Mouse (Mus musculus): Measurements from ENCODE around the gene Cxcl13. TPM values are rescaled to one million over a fixed set of nuclear protein-coding genes. Genes with fewer than 3 reads are reported as not detected.

Cxcl13 gene
- polyA plus RNA-seq (2015; fragmentation: Nextera tagmentation; extraction: Ambion mirVana), result 1.4 and 1.7 TPM in 2 replicates

GRCm38 (mm10) chr5:95956651-95957050 is at the start of gene Cxcl13:
Gene Cxcl13 (plus strand): TSS chr5:95956951.
- WGBS, result 41% methylated on average over 5 of the region's 5 CpGs
- Histone ChIP-seq H3K4me1 (no peaks in the 10 kb centered on the region), H3K27me3 (no peaks in the 10 kb centered on the region), H3K27ac (no peak within 1 kb of the TSS), H3K9me3 (no peaks in the 10 kb centered on the region), H3K4me2 (replicated peaks) (no peak within 1 kb of the TSS), H3K4me3 (no peak within 1 kb of the TSS), H3K9ac (no peak within 1 kb of the TSS), H3K36me3 (no peaks in the 10 kb centered on the region)
- ATAC-seq (ENCODE audit: low FRiP score, low read depth), result no peak

- Histone ChIP-seq H3K4me2 (replicated peaks) (no peak overlapping the region), H3K4me1 (no peaks in the 10 kb centered on the region), H3K27ac (no peak overlapping the region), H3K9ac (no peak overlapping the region), H3K4me3 (no peak overlapping the region), H3K36me3 (no peaks in the 10 kb centered on the region), H3K27me3 (no peaks in the 10 kb centered on the region), H3K9me3 (no peaks in the 10 kb centered on the region)
- WGBS, result 78% methylated on average over 1 of the region's 1 CpGs
- no peak for ATAC-seq (ENCODE audit: low FRiP score, low read depth)
Measured at GRCm38 (mm10) chr5:95911006-95911405, 45.7 kb upstream of the Cxcl13 start.

GRCm38 (mm10) chr5:95918491-95918890 is 38.3 kb upstream of the Cxcl13 start:
- Histone ChIP-seq H3K9ac (no peak overlapping the region), H3K9me3 (no peaks in the 10 kb centered on the region), H3K27me3 (no peaks in the 10 kb centered on the region), H3K4me1 (no peaks in the 10 kb centered on the region), H3K4me3 (no peak overlapping the region), H3K36me3 (no peaks in the 10 kb centered on the region), H3K4me2 (replicated peaks) (no peak overlapping the region), H3K27ac (no peak overlapping the region)
- ATAC-seq (ENCODE audit: low FRiP score, low read depth), result no peak
- WGBS, result 77% methylated on average over 6 of the region's 6 CpGs

GRCm38 (mm10) chr5:95924023-95924422 is 32.7 kb upstream of the Cxcl13 start:
- no peak overlapping the region for H3K4me2 ChIP-seq (replicated peaks)
- H3K4me3 ChIP-seq, result no peak overlapping the region
- no peaks in the 10 kb centered on the region for H3K27me3 ChIP-seq
- no peaks in the 10 kb centered on the region for H3K4me1 ChIP-seq
- no peak overlapping the region for H3K27ac ChIP-seq
- H3K9me3 ChIP-seq, result no peaks in the 10 kb centered on the region
- no peak overlapping the region for H3K9ac ChIP-seq
- ATAC-seq (ENCODE audit: low FRiP score, low read depth), result no peak
- no peaks in the 10 kb centered on the region for H3K36me3 ChIP-seq
- WGBS, result 83% methylated on average over 6 of the region's 6 CpGs

GRCm38 (mm10) chr5:95925204-95925930 is 31.4 kb upstream of the Cxcl13 start:
- Histone ChIP-seq H3K4me2 (replicated peaks) (no peak overlapping the region), H3K27ac (no peak overlapping the region), H3K4me1 (no peaks in the 10 kb centered on the region), H3K4me3 (no peak overlapping the region), H3K9me3 (no peaks in the 10 kb centered on the region), H3K36me3 (no peaks in the 10 kb centered on the region), H3K9ac (no peak overlapping the region), H3K27me3 (no peaks in the 10 kb centered on the region)
- ATAC-seq (ENCODE audit: low FRiP score, low read depth), result no peak
- WGBS, result 87% methylated on average over 10 of the region's 10 CpGs

GRCm38 (mm10) chr5:95925931-95926263 is 30.9 kb upstream of the Cxcl13 start:
- H3K27me3 ChIP-seq, result no peaks in the 10 kb centered on the region
- 95% methylated on average over 1 of the region's 1 CpGs for WGBS
- no peaks in the 10 kb centered on the region for H3K36me3 ChIP-seq
- H3K4me2 ChIP-seq (replicated peaks), result no peak overlapping the region
- ATAC-seq (ENCODE audit: low FRiP score, low read depth), result no peak
- no peak overlapping the region for H3K9ac ChIP-seq
- H3K4me3 ChIP-seq, result no peak overlapping the region
- no peaks in the 10 kb centered on the region for H3K9me3 ChIP-seq
- no peak overlapping the region for H3K27ac ChIP-seq
- no peaks in the 10 kb centered on the region for H3K4me1 ChIP-seq

GRCm38 (mm10) chr5:95935035-95935434 is 21.7 kb upstream of the Cxcl13 start:
- ATAC-seq (ENCODE audit: low FRiP score, low read depth), result no peak
- H3K27ac ChIP-seq, result no peak overlapping the region
- no peak overlapping the region for H3K4me2 ChIP-seq (replicated peaks)
- H3K27me3 ChIP-seq, result no peaks in the 10 kb centered on the region
- no peak overlapping the region for H3K9ac ChIP-seq
- no peaks in the 10 kb centered on the region for H3K36me3 ChIP-seq
- WGBS, result 76% methylated on average over 5 of the region's 5 CpGs
- no peaks in the 10 kb centered on the region for H3K4me1 ChIP-seq
- no peaks in the 10 kb centered on the region for H3K9me3 ChIP-seq
- H3K4me3 ChIP-seq, result no peak overlapping the region

GRCm38 (mm10) chr5:95936068-95936467 is 20.7 kb upstream of the Cxcl13 start:
- Histone ChIP-seq H3K36me3 (no peaks in the 10 kb centered on the region), H3K4me1 (0 out of 2 replicates have a peak, but pooled peaks cover 3% of the 10 kb centered on the region), H3K4me3 (no peak overlapping the region), H3K4me2 (replicated peaks) (no peak overlapping the region), H3K9ac (no peak overlapping the region), H3K27ac (no peak overlapping the region), H3K9me3 (no peaks in the 10 kb centered on the region), H3K27me3 (no peaks in the 10 kb centered on the region)
- WGBS, result 21% methylated on average over 5 of the region's 5 CpGs
- ATAC-seq (ENCODE audit: low FRiP score, low read depth), result no peak

- H3K4me2 ChIP-seq (replicated peaks), result no peak overlapping the region
- H3K9ac ChIP-seq, result no peak overlapping the region
- no peaks in the 10 kb centered on the region for H3K36me3 ChIP-seq
- no peak overlapping the region for H3K4me3 ChIP-seq
- H3K4me1 ChIP-seq, result 0 out of 2 replicates have a peak, but pooled peaks cover 3% of the 10 kb centered on the region
- H3K27ac ChIP-seq, result no peak overlapping the region
- WGBS, result 59% methylated on average over 2 of the region's 2 CpGs
- H3K27me3 ChIP-seq, result no peaks in the 10 kb centered on the region
- ATAC-seq (ENCODE audit: low FRiP score, low read depth), result no peak
- no peaks in the 10 kb centered on the region for H3K9me3 ChIP-seq
Measured at GRCm38 (mm10) chr5:95937129-95937528, 19.6 kb upstream of the Cxcl13 start.

GRCm38 (mm10) chr5:95938044-95938625 is 18.6 kb upstream of the Cxcl13 start:
- Histone ChIP-seq H3K4me2 (replicated peaks) (no peak overlapping the region), H3K4me3 (no peak overlapping the region), H3K9me3 (no peaks in the 10 kb centered on the region), H3K27me3 (no peaks in the 10 kb centered on the region), H3K9ac (no peak overlapping the region), H3K36me3 (no peaks in the 10 kb centered on the region), H3K27ac (no peak overlapping the region), H3K4me1 (0 out of 2 replicates have a peak, but pooled peaks cover 3% of the 10 kb centered on the region)
- WGBS, result 71% methylated on average over 11 of the region's 11 CpGs
- no peak for ATAC-seq (ENCODE audit: low FRiP score, low read depth)

- H3K4me1 ChIP-seq, result 0 out of 2 replicates have a peak, but pooled peaks cover 3% of the 10 kb centered on the region
- H3K4me2 ChIP-seq (replicated peaks), result no peak overlapping the region
- H3K9me3 ChIP-seq, result no peaks in the 10 kb centered on the region
- H3K4me3 ChIP-seq, result no peak overlapping the region
- no peak overlapping the region for H3K27ac ChIP-seq
- ATAC-seq (ENCODE audit: low FRiP score, low read depth), result peak; percentile 68
- H3K27me3 ChIP-seq, result no peaks in the 10 kb centered on the region
- H3K9ac ChIP-seq, result no peak overlapping the region
- 9% methylated on average over 4 of the region's 4 CpGs for WGBS
- no peaks in the 10 kb centered on the region for H3K36me3 ChIP-seq
Measured at GRCm38 (mm10) chr5:95940682-95941221, 16.0 kb upstream of the Cxcl13 start.

GRCm38 (mm10) chr5:95941562-95941961 is 15.2 kb upstream of the Cxcl13 start:
- WGBS, result 80% methylated on average over 7 of the region's 7 CpGs
- no peak overlapping the region for H3K4me3 ChIP-seq
- H3K9ac ChIP-seq, result no peak overlapping the region
- no peaks in the 10 kb centered on the region for H3K27me3 ChIP-seq
- H3K27ac ChIP-seq, result no peak overlapping the region
- H3K36me3 ChIP-seq, result no peaks in the 10 kb centered on the region
- no peak for ATAC-seq (ENCODE audit: low FRiP score, low read depth)
- H3K4me2 ChIP-seq (replicated peaks), result no peak overlapping the region
- H3K9me3 ChIP-seq, result no peaks in the 10 kb centered on the region
- 0 out of 2 replicates have a peak, but pooled peaks cover 3% of the 10 kb centered on the region for H3K4me1 ChIP-seq
